In the genomic region with DNA sequence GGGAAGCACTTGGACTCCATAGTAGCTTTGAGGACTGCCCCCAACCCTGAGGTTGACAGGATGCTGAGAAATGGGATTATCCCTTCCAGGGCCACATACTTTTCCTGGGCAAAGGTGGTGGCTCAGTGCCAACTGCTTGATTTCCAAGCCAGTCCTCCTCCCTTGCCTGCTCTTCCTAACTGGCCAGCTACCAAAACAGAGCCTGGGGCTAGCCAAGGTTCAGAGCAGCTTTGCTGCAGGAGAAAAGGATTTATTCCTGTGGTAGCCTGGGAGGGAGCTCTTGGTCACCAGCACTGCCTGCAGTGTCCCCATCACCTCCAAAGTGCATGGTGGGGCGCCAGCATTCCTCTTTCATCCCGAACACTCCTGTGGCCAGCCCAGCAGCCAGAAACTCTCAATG, we compare ENCODE assay signal across 9 mouse cellular contexts. TPM values are rescaled to one million over a fixed set of nuclear protein-coding genes. Genes with fewer than 3 reads are reported as not detected.
DNase-seq lines count a peak whose midpoint lies in the region; ATAC-seq and TF ChIP-seq lines count a peak whose summit lies in the region.
"Had no signal": no experiment of that assay in that cellular context is flagged by ENCODE, and none has a peak within 500 bp of the region (broad histone marks: within the 10 kb centered on the region; RNA-seq: fewer than 3 reads in every experiment).

No protein-coding gene starts in this region.

- peak overlapping the region; percentile 68; the same call in 1 of the 2 replicates for H3K27ac ChIP-seq in spleen, adult 2 months (ENCODE audit: insufficient read depth, low read length)
- peak overlapping the region; percentile 32; the same call in 1 of the 2 replicates for H3K27ac ChIP-seq in heart, embryonic 13.5 days (replicated peaks)
- H3K27ac ChIP-seq: limb, embryonic 10.5 days had no signal

- H3K9ac ChIP-seq in heart, embryonic 13.5 days: no peak overlapping the region

- H3K4me1 ChIP-seq in spleen, adult 2 months (ENCODE audit: control insufficient read depth, insufficient read depth, insufficient read length): peaks cover 7% of the 10 kb centered on the region; the same call in 1 of the 2 replicates
- H3K4me1 ChIP-seq in heart, embryonic 13.5 days: peaks cover 28% of the 10 kb centered on the region
- H3K4me1 ChIP-seq: limb, embryonic 10.5 days had no signal

- whole genome bisulfite sequencing in spleen, adult 2 months: 87% methylated on average over 2 of the region's 2 CpGs
- 38% methylated on average over 2 of the region's 2 CpGs for WGBS in heart, embryonic 13.5 days

- peak; percentile 17 for DNase-seq in gastrocnemius, postnatal 10 days
- DNase-seq in gastrocnemius, adult 8-10 months (ENCODE audit: low spot score in 2 of 2): no peak
- DNase-seq in spleen, adult 2 months (ENCODE audit: low read depth in 1 of 2, low spot score in 2 of 2): no peak
- no peak for DNase-seq in spleen, postnatal 14 days (ENCODE audit: low spot score in 2 of 2)
- DNase-seq in testis, postnatal 10 days (ENCODE audit: low spot score): peak; percentile 42
- DNase-seq in layer of hippocampus, adult 9-11 months: no peak
- no peak for DNase-seq in layer of hippocampus, postnatal 10 days (ENCODE audit: low spot score in 2 of 2)

- H3K27me3 ChIP-seq in spleen, adult 2 months (ENCODE audit: control insufficient read depth, insufficient read depth, low read length): no peaks in the 10 kb centered on the region
- H3K27me3 ChIP-seq in heart, embryonic 13.5 days (replicated peaks): peaks cover 22% of the 10 kb centered on the region; the same call in 1 of the 2 replicates

- no peak overlapping the region for H3K4me3 ChIP-seq in spleen, adult 2 months (ENCODE audit: extremely low read depth, insufficient read depth, insufficient read length)
- no peak overlapping the region for H3K4me3 ChIP-seq in heart, embryonic 13.5 days
- H3K4me3 ChIP-seq: limb, embryonic 10.5 days had no signal

- H3K36me3 ChIP-seq in spleen, adult 2 months (ENCODE audit: control insufficient read depth, insufficient read depth, low read length): no peaks in the 10 kb centered on the region
- peaks cover 4% of the 10 kb centered on the region; the same call in 1 of the 2 replicates for H3K36me3 ChIP-seq in heart, embryonic 13.5 days
- H3K36me3 ChIP-seq: limb, embryonic 10.5 days had no signal

- no peaks in the 10 kb centered on the region for H3K9me3 ChIP-seq in heart, embryonic 13.5 days
- H3K9me3 ChIP-seq: limb, embryonic 10.5 days had no signal

- ATAC-seq in heart, embryonic 13.5 days (ENCODE audit: extremely low read depth, insufficient number of reproducible peaks, low FRiP score, low TSS enrichment): no peak

- TF ChIP-seq POLR2A in spleen, adult 2 months (IDR thresholded peaks at IDR 0.05; ENCODE audit: low read depth, low read length): no peak

- H3K4me2 ChIP-seq in heart, embryonic 13.5 days: no peak overlapping the region

- no peak for TF ChIP-seq CTCF in spleen, adult 2 months (IDR thresholded peaks at IDR 0.05; ENCODE audit: extremely low read depth, insufficient read depth, insufficient read length, insufficient replicate concordance)

RNA-seq across cellular contexts. Expression of gene Rtl5, which starts 33.6 kb away (rescaled TPM):
- total RNA-seq in gastrocnemius, postnatal 10 days (2021): 1 to 10 TPM; 1.9 to 3.1 TPM
- under 1 TPM; 0.15 to 0.43 (median 0.33) TPM for total RNA-seq in gastrocnemius, adult 8-10 months (2022)
- 4.1 and 5.5 TPM in 2 replicates for polyA plus RNA-seq in spleen, adult 2 months (2012; rRNA removed)
- polyA plus RNA-seq in heart, embryonic 13.5 days (2015; fragmentation: Nextera tagmentation; extraction: Ambion mirVana): 0.88 and 1.2 TPM in 2 replicates
- 10 to 100 TPM; 13.0 to 14.5 TPM for total RNA-seq in layer of hippocampus, postnatal 10 days (2021)

Comparison
In these comparisons a context has a peak if more than half of its experiments do, and no peak if none do; other contexts are left out.
1. DNase-seq: peak in gastrocnemius, postnatal 10 days (single experiment) and testis, postnatal 10 days (single experiment); none in gastrocnemius, adult 8-10 months (0 of 2), spleen, adult 2 months (0 of 2), spleen, postnatal 14 days (0 of 2), layer of hippocampus, adult 9-11 months (single experiment) and layer of hippocampus, postnatal 10 days (0 of 2).